Mouse (Mus musculus): Measurements from ENCODE around the gene A130010J15Rik. TPM values are rescaled to one million over a fixed set of nuclear protein-coding genes. Genes with fewer than 3 reads are reported as not detected.
A peak's percentile ranks its signal among the peaks of the same experiment; 100 is the strongest.

Gene A130010J15Rik
- total RNA-seq, 2 experiments from 2014 or later: 2.2 to 3.6 TPM

DNA sequence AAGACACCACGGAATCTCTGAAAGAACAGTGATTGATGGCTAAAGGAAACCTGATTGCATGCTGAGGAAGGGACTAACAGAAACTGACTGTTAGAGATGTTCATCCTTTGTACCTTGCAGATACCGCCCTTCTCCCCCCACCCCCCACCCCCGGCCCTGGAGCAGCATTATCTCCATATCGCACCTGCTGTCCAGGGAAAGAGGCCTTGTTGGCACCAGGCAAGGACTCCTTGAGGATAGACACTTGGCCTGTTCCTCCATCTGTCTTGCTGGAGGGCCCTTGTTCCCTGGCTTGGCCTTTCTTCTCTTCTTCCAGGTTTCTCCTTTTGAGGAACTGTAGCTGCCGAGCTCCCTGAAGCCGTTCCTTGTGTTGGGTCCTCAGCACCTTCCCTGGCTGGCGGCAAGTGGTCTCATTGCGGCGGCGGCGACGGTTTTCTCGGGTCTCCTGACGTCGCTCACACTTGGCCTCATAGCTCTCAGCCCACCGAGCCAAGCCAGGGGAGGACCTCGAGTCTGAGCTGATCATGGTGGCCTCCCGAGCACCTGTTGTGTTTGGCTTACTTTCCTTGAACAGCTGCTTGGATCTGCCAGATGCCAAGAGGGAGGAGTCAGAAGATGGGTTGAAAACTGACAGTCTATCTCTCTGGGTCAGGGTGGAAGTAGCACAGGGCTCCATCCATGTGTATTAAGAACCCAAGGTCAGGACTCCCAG lies 29.8 kb downstream of the A130010J15Rik start:
- peak in 1 of 2 experiments; percentile 35 for DNase-seq
- intact Hi-C loops (cut with DNase I): no loop called here

DNA sequence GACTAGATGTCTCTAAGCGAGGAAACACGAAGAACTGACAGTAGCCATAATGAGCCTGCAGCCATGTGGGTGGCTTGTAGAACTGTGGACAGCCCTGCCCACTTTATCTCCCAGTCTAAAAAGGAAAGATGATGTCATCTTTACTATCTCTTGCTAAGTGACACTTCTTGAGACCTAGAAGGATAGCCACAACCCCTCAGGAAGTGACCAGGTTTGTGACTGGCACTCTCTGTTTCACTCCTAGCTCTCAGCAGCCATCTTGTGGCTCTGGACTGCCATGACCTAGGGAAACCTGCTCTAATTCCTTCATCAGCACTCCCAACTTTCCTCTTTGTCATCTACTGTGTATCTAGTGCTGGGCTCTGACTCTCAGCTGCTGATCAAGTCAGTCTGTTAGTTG lies 30.5 kb downstream of the A130010J15Rik start:
- intact Hi-C loops (cut with DNase I): no loop called here
- DNase-seq: no peak

DNA sequence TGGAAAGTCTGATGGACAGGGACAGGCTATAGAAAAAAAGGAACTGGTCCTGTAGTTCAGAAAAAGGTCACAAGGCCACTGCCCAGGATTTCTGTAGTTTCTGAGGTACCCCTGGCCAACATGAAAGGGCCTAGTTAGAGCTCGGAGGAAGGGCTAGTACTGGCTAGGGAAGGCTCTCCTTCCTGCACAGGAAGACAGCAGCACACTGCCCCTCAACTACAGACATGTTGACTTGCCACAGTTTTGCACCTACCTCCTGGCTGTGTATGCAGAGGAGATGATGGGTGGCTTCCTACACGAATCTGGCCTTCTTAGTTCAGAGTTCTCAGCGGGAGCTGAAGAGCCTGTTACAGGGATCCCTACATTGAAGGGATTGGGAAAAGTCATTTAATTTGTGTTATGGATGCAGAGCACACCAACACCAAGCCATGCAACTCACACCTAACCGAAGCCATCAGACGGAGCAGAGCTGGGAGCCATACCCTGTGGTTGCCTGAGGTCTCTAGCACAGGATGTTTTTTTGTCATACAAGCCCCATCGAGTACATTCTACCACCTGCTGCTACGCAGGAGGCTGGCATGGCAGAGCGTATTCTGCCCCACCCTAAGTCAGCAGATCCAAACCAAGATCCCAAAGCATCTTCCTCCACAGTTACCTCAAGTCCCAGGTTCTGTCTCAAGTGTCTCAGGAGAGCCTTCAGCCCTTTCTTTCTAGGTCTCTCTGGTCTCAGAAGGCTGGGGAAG lies 33.0 kb downstream of the A130010J15Rik start:
- intact Hi-C loops (cut with DNase I): no loop called here
- no peak for DNase-seq

DNA sequence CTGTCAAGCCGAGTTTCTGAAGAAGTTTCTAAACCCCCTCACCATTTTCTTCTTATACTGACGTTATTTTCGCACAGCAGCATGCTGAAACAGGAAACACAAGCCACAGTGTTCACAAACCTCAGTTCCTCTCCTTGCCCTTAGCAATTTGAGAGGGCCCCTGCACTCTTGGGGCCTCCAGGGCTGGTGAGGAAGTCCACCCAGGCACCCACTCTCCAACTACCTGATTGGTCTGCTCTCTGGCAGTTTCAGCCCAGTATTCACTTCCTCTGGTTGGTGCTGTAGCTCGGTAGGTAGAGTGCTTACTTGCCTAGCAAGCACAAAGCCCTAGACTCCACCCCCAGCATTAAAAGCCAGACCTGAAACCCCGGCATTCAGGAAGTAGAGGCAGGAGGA lies 33.5 kb downstream of the A130010J15Rik start, which contains the start of gene Traf3ip3:
Gene Traf3ip3, minus strand, starts transcription at position 321 of the 396 bp plus-strand sequence.
- no peak for DNase-seq
- intact Hi-C loops (cut with DNase I): no loop called here

DNA sequence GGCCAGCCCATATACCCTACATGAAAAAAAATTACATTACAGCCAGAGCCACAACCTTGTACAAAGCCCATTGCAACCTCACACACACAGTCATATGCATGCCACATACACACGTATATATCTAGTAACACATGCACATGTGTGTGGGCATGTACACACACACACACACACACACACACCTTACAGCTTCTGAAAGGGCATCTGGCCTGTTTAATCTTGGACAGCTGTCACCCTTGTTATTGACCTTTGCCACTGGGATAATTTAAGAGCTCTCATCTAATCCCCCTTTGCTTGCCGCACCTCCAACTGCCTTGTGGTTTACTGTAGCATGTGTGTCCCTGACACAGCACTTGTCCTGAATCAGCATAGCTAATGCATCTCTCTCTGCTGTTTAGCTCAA lies 36.0 kb downstream of the A130010J15Rik start:
- intact Hi-C loops (cut with DNase I): no loop called here

DNA sequence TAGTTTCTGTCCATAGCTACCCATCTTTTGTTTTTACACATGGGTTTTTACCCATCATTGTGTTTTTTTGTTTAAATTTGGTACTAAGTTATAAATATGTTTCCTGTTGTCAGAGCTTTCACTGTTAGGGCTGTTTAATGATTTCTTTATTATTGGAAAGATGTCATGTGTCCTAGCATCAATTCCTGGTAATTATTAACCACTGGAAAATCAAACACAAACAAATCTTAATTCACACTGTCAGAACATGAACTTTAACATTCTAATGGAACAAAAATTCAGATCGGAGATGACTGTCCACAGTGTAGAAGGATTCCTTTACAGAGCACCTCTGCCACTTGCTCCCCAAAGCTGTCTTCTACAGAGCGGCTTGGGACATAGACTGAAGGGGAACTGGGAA lies 37.6 kb downstream of the A130010J15Rik start:
- no peak for DNase-seq
- intact Hi-C loops (cut with DNase I): no loop called here

More for the DNA sequence above, 36.0 kb downstream of the A130010J15Rik start:
- DNase-seq: no peak

DNA sequence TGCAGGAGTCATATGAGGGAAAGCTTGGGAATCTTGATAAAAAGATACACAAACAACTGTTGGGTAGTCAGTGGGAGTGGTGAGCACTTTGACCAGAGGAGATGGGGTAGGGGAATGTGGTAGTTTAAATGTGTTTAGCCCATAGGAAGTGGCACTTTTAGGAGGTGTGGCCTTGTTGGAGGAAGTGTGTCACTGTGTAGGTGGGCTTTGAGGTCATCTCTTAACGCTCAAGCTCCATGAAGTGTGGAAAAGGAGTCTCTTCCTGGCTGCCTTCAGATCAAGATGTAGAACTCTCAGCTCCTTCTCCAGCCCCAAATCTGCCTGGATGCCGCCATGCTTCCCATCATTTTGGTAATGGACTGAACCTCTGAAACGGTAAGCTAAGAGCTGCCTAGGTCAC lies 39.7 kb downstream of the A130010J15Rik start, which contains the start of gene Lamb3:
Gene Lamb3, plus strand, starts transcription at position 197 of the 400 bp plus-strand sequence.
- intact Hi-C loops (cut with DNase I): loop anchor here (2.0 kb wide), 1 partner anchor 165 kb away; no protein-coding TSS in a partner anchor
- DNase-seq: no peak

DNA sequence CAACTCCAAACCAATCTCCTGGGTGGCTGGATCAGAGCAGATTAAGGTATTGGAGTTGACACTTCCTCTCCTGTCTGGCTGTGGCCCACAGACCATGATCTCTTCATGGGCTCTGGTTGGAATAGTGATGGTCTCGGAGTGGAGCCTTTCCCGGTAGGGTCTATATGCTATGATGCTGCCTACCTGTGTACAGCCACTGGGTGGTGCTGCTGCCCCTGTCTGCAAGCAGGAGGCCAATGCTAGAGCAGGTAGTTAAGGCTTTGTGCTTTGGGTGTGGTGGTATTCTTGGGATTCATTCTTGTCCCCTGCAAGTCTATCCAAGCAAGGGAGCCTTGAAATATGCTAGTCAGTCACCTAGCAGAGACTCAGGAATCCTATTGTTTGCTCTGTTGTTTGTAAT lies 40.3 kb downstream of the A130010J15Rik start:
- DNase-seq: no peak
- intact Hi-C loops (cut with DNase I): loop anchor here (2.0 kb wide), 1 partner anchor 117 kb away; no protein-coding TSS in a partner anchor

DNA sequence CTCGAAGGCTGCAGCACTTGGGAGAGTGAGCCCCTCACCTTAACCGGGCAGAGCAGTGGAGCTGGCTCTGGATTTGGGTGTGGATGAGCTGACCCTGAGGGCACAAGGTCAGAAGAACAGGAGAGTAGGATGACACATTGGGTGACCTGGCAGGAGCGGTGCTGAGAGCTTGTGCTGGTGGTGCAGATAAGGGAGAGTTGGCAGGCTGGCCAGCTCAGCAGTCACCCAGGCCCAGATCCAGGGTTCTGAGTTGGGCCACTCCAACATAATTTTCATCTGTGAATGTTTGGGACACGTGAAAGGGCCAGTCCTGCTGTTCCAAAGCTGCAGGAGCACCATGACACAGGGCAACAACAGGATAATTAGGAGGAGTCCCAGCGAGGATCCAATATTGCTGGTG lies 43.5 kb downstream of the A130010J15Rik start:
- DNase-seq: no peak

DNA sequence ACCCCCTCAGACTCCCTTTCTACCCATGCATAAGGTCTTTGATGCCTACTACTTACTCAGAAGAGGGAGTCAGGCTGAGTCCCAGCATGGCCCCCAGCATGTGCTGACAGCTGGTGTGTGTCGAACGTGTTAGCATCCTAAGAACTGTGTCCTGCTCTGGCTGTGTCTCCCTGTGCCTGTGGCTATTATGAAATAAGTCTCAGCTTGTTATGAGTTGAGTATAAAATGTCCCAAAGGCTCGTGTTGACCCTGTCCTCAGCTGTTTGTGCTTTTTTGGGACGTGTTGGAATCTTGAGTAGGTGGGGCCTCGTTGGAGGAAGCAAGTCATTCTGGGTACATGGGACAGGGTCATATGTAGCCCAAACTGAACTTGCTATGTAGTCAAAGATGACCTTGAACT lies 46.2 kb downstream of the A130010J15Rik start:
- no peak for DNase-seq
- intact Hi-C loops (cut with DNase I): no loop called here

More for the DNA sequence above, 43.5 kb downstream of the A130010J15Rik start:
- intact Hi-C loops (cut with DNase I): no loop called here

DNA sequence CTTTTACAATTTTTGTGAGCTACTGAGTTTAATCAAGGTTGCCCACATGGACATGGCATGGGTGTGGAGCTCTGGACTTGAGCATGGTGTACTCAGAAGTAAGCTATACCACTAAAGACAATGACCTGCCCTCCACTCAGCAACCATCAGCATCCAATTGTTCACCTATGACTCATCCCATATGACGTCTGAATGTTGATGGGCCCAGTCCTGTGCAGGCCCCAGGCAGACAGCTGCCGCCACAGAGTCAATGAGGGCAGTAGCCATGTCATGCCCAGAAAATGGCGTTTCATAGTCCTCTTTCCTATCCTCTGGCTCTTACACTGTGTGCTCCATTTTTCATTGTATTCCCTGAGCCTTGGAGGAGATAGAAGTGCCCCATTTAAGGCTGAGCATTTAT lies 48.2 kb downstream of the A130010J15Rik start:
- intact Hi-C loops (cut with DNase I): loop anchor here (5.0 kb wide), 1 partner anchor 151 kb away; no protein-coding TSS in a partner anchor
- no peak for DNase-seq

DNA sequence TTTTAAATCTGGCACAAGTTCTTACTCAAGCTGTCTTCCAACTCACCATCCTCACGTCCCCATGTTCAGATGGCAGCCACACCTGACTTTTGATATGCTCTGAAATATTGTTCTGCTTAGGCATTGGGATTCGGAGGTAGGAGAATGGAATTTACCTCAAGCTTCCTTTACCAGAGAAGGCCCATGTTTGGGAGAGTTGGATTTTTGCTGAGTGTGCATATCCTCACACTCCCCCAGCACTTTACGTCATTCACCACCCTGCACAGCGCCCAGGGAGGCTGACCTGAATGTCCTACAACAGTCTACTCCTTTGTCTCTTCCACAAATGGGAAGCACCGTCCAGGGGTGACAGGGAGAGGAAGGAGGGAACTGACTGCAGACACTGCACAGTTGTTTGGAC lies 52.6 kb downstream of the A130010J15Rik start:
- DNase-seq: no peak
- intact Hi-C loops (cut with DNase I): no loop called here

DNA sequence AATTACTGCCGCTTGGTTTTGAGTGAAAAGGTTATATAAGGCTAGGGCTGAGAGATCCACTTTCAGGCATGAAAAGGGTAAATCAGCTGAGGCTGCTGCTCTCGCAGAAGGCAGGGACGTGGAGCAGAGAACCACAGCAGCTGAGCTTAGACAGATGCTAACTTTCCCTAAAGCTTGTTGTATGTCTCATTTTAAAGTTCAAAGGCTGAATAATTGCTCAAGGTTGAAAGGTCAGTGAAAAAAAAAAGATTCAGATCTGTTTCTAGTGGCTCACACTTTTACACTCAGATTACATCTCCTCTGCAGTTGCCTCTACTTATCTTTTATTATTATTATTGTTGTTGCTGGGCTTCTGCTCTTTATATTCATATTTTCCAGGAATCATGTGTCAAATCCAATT lies 57.7 kb downstream of the A130010J15Rik start:
- intact Hi-C loops (cut with DNase I): no loop called here
- no peak for DNase-seq

DNA sequence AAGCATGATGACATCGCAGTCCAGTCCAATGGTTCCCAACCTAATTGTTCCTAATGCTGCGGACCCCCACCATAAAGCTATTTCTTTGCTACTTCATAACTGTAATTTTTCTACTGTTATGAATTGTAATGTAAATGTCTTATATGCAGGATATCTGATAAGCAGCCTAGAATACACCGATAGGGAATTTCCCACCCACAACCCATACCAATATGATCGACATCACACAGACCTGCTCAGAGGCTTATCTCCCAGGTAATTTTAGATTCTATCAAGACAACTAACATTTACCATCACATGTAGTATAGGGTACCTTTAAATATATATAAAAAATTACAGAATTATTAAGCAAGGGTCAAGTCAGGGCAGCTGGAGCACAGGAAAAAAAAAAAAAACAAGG lies 58.3 kb downstream of the A130010J15Rik start:
- intact Hi-C loops (cut with DNase I): no loop called here
- no peak for DNase-seq

DNA sequence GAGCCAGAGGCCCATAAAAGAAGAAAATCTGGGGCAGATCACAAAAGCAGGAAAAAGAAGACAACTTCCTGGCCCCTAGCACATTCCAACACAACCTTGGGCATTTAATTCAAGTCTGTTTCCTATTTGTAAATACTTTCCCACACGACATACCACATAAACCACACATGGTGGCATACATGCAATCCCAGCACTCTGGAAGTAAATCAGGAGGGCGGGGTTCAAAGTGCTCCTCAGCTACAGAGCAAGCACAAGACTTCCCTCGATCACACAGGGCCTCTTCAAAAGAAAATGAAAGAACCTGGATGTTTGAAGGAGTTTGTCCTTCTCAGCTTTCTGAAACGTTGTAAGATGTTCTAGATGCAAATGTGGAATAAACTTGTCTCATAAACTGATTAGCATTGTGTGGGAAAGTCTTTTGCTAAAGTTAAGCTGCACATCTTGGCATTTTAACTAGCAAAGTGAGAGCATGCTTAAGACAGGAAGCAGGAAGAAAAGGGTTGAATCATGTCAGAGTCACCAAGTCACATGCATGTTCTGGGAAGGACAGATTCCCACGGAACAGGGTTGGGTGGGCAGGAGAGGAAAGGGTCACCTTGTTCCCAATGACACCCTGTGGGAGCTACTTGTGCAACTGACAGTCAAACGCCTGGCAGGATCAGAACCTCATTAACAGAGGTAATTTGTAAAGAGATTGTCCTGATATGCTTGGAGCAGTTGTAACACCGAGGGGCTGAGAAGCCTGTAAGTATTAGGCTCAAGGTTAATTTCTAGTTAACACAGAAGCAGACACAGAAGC lies 59.1 kb downstream of the A130010J15Rik start:
- no peak for DNase-seq
- intact Hi-C loops (cut with DNase I): no loop called here

Other genes starting within 250 kb of the A130010J15Rik start
- gene Syt14, start 132.3 kb upstream of the A130010J15Rik start, total RNA-seq (2021): under 1 TPM; 0.05 to 0.15 TPM
- gene Diexf, start 37.8 kb upstream of the A130010J15Rik start, total RNA-seq (2021): 1 to 10 TPM; 6.0 to 7.6 TPM
- under 1 TPM; 0.41 to 0.54 TPM for gene Irf6, start 14.9 kb upstream of the A130010J15Rik start, total RNA-seq (2021)
- 1 to 10 TPM; 1.1 to 2.9 TPM for gene Traf3ip3, start 33.7 kb downstream of the A130010J15Rik start, total RNA-seq (2021)
- 1 to 10 TPM; 1.9 to 2.6 TPM for gene Lamb3, start 39.7 kb downstream of the A130010J15Rik start, total RNA-seq (2021)
- 1 to 10 TPM; 6.0 to 7.5 TPM for gene Hsd11b1, start 96.0 kb downstream of the A130010J15Rik start, total RNA-seq (2021)
- 10 to 100 TPM; 13.2 to 15.9 TPM for gene G0s2, start 105.2 kb downstream of the A130010J15Rik start, total RNA-seq (2021)
- gene Camk1g, start 202.3 kb downstream of the A130010J15Rik start, total RNA-seq (2021): under 1 TPM in 1 of 2 experiments, not detected in 1; 0.13 TPM